24 mouse cellular contexts compared by ENCODE assay signal in the genomic region with DNA sequence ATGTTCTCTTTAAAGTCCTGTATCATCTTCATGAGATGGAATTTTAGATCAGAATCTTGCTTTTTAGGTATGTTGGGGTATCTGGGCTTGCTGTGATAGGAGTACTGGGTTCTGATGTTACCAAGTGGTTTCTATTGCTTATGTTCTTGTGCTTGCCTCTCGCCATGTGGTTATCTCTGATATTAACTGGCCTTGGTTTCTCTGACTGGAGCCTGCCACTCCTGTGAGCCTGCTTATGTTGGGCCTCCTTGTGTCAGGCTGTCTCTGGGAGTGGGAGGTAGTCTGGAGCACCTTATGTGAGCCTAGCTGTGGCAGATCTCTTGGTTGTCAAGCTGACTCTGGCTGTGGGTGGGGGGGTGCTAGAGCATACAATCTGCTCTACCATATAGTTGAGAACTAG.
DNase-seq lines count a peak whose midpoint lies in the region; ATAC-seq and TF ChIP-seq lines count a peak whose summit lies in the region.
"Had no signal": no experiment of that assay in that cellular context is flagged by ENCODE, and none has a peak within 500 bp of the region (broad histone marks: within the 10 kb centered on the region; RNA-seq: fewer than 3 reads in every experiment).

No protein-coding gene starts in this region.

- ATAC-seq in heart, embryonic 11.5 days (replicated peaks; ENCODE audit: insufficient number of reproducible peaks, low FRiP score, low TSS enrichment): no peak
- peak; percentile 47; the same call in 1 of the 2 replicates for ATAC-seq in liver, embryonic 11.5 days (replicated peaks; ENCODE audit: low FRiP score)
- peak; percentile 75 for ATAC-seq in liver, embryonic 14.5 days (ENCODE audit: insufficient read depth)
- ATAC-seq in midbrain, postnatal 0 days (ENCODE audit: low FRiP score): no peak
- no peak for ATAC-seq in hindbrain, embryonic 16.5 days
- ATAC-seq: forebrain, embryonic 13.5 days; forebrain, embryonic 16.5 days; hindbrain, postnatal 0 days had no signal

- 86% methylated on average over 1 of the region's 1 CpGs for WGBS in heart, embryonic 11.5 days (ENCODE audit: insufficient replicate concordance)
- WGBS in liver, embryonic 11.5 days: 78% methylated on average over 1 of the region's 1 CpGs
- 59% methylated on average over 1 of the region's 1 CpGs for WGBS in liver, embryonic 14.5 days (ENCODE audit: insufficient replicate concordance)
- WGBS in midbrain, postnatal 0 days: 95% methylated on average over 1 of the region's 1 CpGs
- 88% methylated on average over 1 of the region's 1 CpGs for WGBS in hindbrain, embryonic 16.5 days

- no peak overlapping the region for H3K4me2 ChIP-seq in heart, embryonic 11.5 days
- no peak overlapping the region for H3K4me2 ChIP-seq in liver, embryonic 11.5 days
- no peak overlapping the region for H3K4me2 ChIP-seq in liver, embryonic 14.5 days (ENCODE audit: low read depth)
- no peak overlapping the region for H3K4me2 ChIP-seq in midbrain, postnatal 0 days (ENCODE audit: low read depth, low read length, poor library complexity, severe bottlenecking)
- no peak overlapping the region for H3K4me2 ChIP-seq in hindbrain, embryonic 16.5 days (ENCODE audit: low read length)
- H3K4me2 ChIP-seq: forebrain, embryonic 13.5 days; heart, embryonic 12.5 days; heart, embryonic 15.5 days; hindbrain, embryonic 13.5 days had no signal

- no peaks in the 10 kb centered on the region for H3K27me3 ChIP-seq in heart, embryonic 11.5 days (ENCODE audit: control insufficient read depth, insufficient read depth, low read length)
- H3K27me3 ChIP-seq in liver, embryonic 11.5 days (replicated peaks; ENCODE audit: control insufficient read depth, insufficient read depth, low read length): no peaks in the 10 kb centered on the region
- no peaks in the 10 kb centered on the region for H3K27me3 ChIP-seq in liver, embryonic 14.5 days (ENCODE audit: control insufficient read depth, insufficient read depth, low read length)
- no peaks in the 10 kb centered on the region for H3K27me3 ChIP-seq in midbrain, postnatal 0 days (ENCODE audit: insufficient read depth, low read length)
- H3K27me3 ChIP-seq in hindbrain, embryonic 16.5 days (replicated peaks; ENCODE audit: control insufficient read depth, insufficient read depth, low read length): no peaks in the 10 kb centered on the region
- H3K27me3 ChIP-seq: forebrain, embryonic 13.5 days; heart, embryonic 12.5 days; heart, embryonic 15.5 days; hindbrain, embryonic 13.5 days had no signal

- H3K4me1 ChIP-seq in heart, embryonic 11.5 days (ENCODE audit: control insufficient read depth, insufficient read depth, low read length): no peaks in the 10 kb centered on the region
- no peaks in the 10 kb centered on the region for H3K4me1 ChIP-seq in liver, embryonic 11.5 days (replicated peaks; ENCODE audit: control insufficient read depth, insufficient read depth, low read length)
- H3K4me1 ChIP-seq in liver, embryonic 14.5 days (replicated peaks; ENCODE audit: control insufficient read depth in 2 of 2, insufficient read depth in 2 of 2, low read length in 1 of 2): peaks cover 5 to 7% of the 10 kb centered on the region in 2 experiments
- H3K4me1 ChIP-seq in midbrain, postnatal 0 days (ENCODE audit: insufficient read depth, low read length): no peaks in the 10 kb centered on the region
- no peaks in the 10 kb centered on the region for H3K4me1 ChIP-seq in hindbrain, embryonic 16.5 days (ENCODE audit: control insufficient read depth, insufficient read depth, low read depth, low read length)
- H3K4me1 ChIP-seq: forebrain, embryonic 10.5 days; forebrain, embryonic 13.5 days; heart, embryonic 12.5 days; heart, embryonic 15.5 days; hindbrain, embryonic 10.5 days; hindbrain, embryonic 13.5 days had no signal

- peak; percentile 72 for DNase-seq in heart, adult 11 months
- DNase-seq in liver, embryonic 11.5 days (ENCODE audit: low spot score): no peak
- DNase-seq in liver, embryonic 14.5 days (ENCODE audit: low read depth in 3 of 3, low spot score in 3 of 3): peak in 2 of 3 experiments; percentile 2 to 7
- no peak for DNase-seq in midbrain, postnatal 0 days (ENCODE audit: low spot score)
- DNase-seq in lung, postnatal 14 days: no peak
- DNase-seq: adrenal gland, postnatal 10 days; adrenal gland, postnatal 36 days; cerebellum, adult 18-20 months; cerebellum, adult 9-10 months; cerebellum, postnatal 14 days; gastrocnemius, postnatal 10 days; gastrocnemius, postnatal 36 days; heart, postnatal 10 days; heart, postnatal 36 days had no signal

- no peak for TF ChIP-seq CTCF in liver, embryonic 14.5 days (IDR thresholded peaks at IDR 0.05; ENCODE audit: low read depth)
- TF ChIP-seq CTCF in midbrain, postnatal 0 days (IDR thresholded peaks at IDR 0.05): no peak

- H3K36me3 ChIP-seq in heart, embryonic 11.5 days (ENCODE audit: control insufficient read depth, insufficient read depth, low read length): no peaks in the 10 kb centered on the region
- H3K36me3 ChIP-seq in liver, embryonic 11.5 days (ENCODE audit: control insufficient read depth, insufficient read depth, low read length): no peaks in the 10 kb centered on the region
- H3K36me3 ChIP-seq in liver, embryonic 14.5 days (replicated peaks; ENCODE audit: control insufficient read depth, insufficient read depth, low read depth): no peaks in the 10 kb centered on the region
- H3K36me3 ChIP-seq in midbrain, postnatal 0 days (ENCODE audit: insufficient read depth, low read length): no peaks in the 10 kb centered on the region
- H3K36me3 ChIP-seq in hindbrain, embryonic 16.5 days (ENCODE audit: control insufficient read depth, insufficient read depth, low read length): no peaks in the 10 kb centered on the region
- H3K36me3 ChIP-seq: forebrain, embryonic 10.5 days; heart, embryonic 12.5 days; heart, embryonic 15.5 days; hindbrain, embryonic 10.5 days; hindbrain, embryonic 13.5 days had no signal

- H3K9me3 ChIP-seq in heart, embryonic 11.5 days (replicated peaks; ENCODE audit: control insufficient read depth, low read length): no peaks in the 10 kb centered on the region
- no peaks in the 10 kb centered on the region for H3K9me3 ChIP-seq in liver, embryonic 11.5 days (ENCODE audit: control insufficient read depth, low read length)
- H3K9me3 ChIP-seq in liver, embryonic 14.5 days (ENCODE audit: control insufficient read depth, low read length): no peaks in the 10 kb centered on the region
- H3K9me3 ChIP-seq in midbrain, postnatal 0 days (ENCODE audit: low read length): no peaks in the 10 kb centered on the region
- H3K9me3 ChIP-seq in hindbrain, embryonic 16.5 days (ENCODE audit: control insufficient read depth, low read length): no peaks in the 10 kb centered on the region
- H3K9me3 ChIP-seq: forebrain, embryonic 10.5 days; forebrain, embryonic 13.5 days; heart, embryonic 12.5 days; heart, embryonic 15.5 days; hindbrain, embryonic 10.5 days; hindbrain, embryonic 13.5 days had no signal

- TF ChIP-seq EP300 in liver, embryonic 14.5 days (IDR thresholded peaks at IDR 0.05; ENCODE audit: low read depth): no peak

- no peak overlapping the region for H3K9ac ChIP-seq in heart, embryonic 11.5 days (ENCODE audit: low read depth, low read length)
- no peak overlapping the region for H3K9ac ChIP-seq in liver, embryonic 11.5 days (ENCODE audit: low read depth, low read length)
- H3K9ac ChIP-seq in liver, embryonic 14.5 days (replicated peaks): no peak overlapping the region
- H3K9ac ChIP-seq in midbrain, postnatal 0 days (replicated peaks; ENCODE audit: low read length, poor library complexity, severe bottlenecking): no peak overlapping the region
- H3K9ac ChIP-seq in hindbrain, embryonic 16.5 days (ENCODE audit: low read depth, low read length): no peak overlapping the region
- H3K9ac ChIP-seq: forebrain, embryonic 13.5 days; heart, embryonic 12.5 days; heart, embryonic 15.5 days; hindbrain, embryonic 13.5 days had no signal

- H3K27ac ChIP-seq in heart, embryonic 11.5 days (ENCODE audit: low read depth, low read length): no peak overlapping the region
- no peak overlapping the region for H3K27ac ChIP-seq in liver, embryonic 11.5 days (ENCODE audit: low read depth, low read length)
- H3K27ac ChIP-seq in liver, embryonic 14.5 days: no peak overlapping the region
- no peak overlapping the region for H3K27ac ChIP-seq in midbrain, postnatal 0 days (ENCODE audit: low read depth, low read length)
- H3K27ac ChIP-seq in hindbrain, embryonic 16.5 days (ENCODE audit: low read depth, low read length): no peak overlapping the region
- H3K27ac ChIP-seq: forebrain, embryonic 10.5 days; forebrain, embryonic 13.5 days; heart, embryonic 15.5 days; hindbrain, embryonic 10.5 days; hindbrain, embryonic 13.5 days; hindbrain, postnatal 0 days had no signal

- H3K4me3 ChIP-seq in heart, embryonic 11.5 days (ENCODE audit: low read depth, low read length): no peak overlapping the region
- H3K4me3 ChIP-seq in liver, embryonic 11.5 days (ENCODE audit: low read depth, low read length): no peak overlapping the region
- H3K4me3 ChIP-seq in liver, embryonic 14.5 days (ENCODE audit: insufficient read depth in 1 of 2, low read depth in 2 of 2, low read length in 2 of 2): no peak overlapping the region
- H3K4me3 ChIP-seq in midbrain, postnatal 0 days (ENCODE audit: low read depth, low read length): no peak overlapping the region
- H3K4me3 ChIP-seq in hindbrain, embryonic 16.5 days (ENCODE audit: low read length): no peak overlapping the region
- H3K4me3 ChIP-seq: forebrain, embryonic 10.5 days; forebrain, embryonic 13.5 days; heart, embryonic 12.5 days; heart, embryonic 15.5 days; hindbrain, embryonic 10.5 days; hindbrain, embryonic 13.5 days had no signal

Comparison
In these comparisons a context has a peak if more than half of its experiments do, and no peak if none do; other contexts are left out.
1. DNase-seq: peak in heart, adult 11 months (single experiment) and liver, embryonic 14.5 days (2 of 3); none in liver, embryonic 11.5 days (single experiment), midbrain, postnatal 0 days (single experiment) and lung, postnatal 14 days (single experiment).
2. ATAC-seq: peak in liver, embryonic 11.5 days (single experiment) and liver, embryonic 14.5 days (single experiment); none in heart, embryonic 11.5 days (single experiment), midbrain, postnatal 0 days (single experiment) and hindbrain, embryonic 16.5 days (single experiment).